Mouse (Mus musculus) midbrain, embryonic 11.5 days (tissue): ENCODE data around the gene Rere. TPM values are rescaled to one million over a fixed set of nuclear protein-coding genes. Genes with fewer than 3 reads are reported as not detected.
A peak's percentile ranks its signal among the peaks of the same experiment; 100 is the strongest.
"Not testable (repeated sequence)": the region's sequence is repeated elsewhere in the genome, so short reads cannot be mapped to it uniquely, and the experiment has no call there.

Source experiments
- ATAC-seq: fragments of 200-750 bp; cut with Nextera tagmentation; 2 replicates; pipeline ENCODE4 v1.8.0; 2017; ENCODE audit warnings: moderate TSS enrichment, moderate library complexity; ENCODE audit not compliant: low FRiP score
- DNase-seq: peaks from one replicate; pipeline ENCODE4 v3.0.0; 2015; ENCODE audit warnings: low spot score; ENCODE audit errors: missing footprints
- H3K27ac ChIP-seq: fragments of 300-500 bp; sonication (generic); 2 replicates; pipeline ENCODE4 v1.5.1; 2014; ENCODE audit warnings: low read depth, low read length
- H3K27me3 ChIP-seq: fragments of 300-500 bp; sonication (generic); 2 replicates; pipeline ENCODE4 v1.6.1; 2014; ENCODE audit warnings: mild to moderate bottlenecking, low read length, moderate library complexity, mixed read lengths; ENCODE audit not compliant: control insufficient read depth, insufficient read depth
- H3K36me3 ChIP-seq: fragments of 300-500 bp; sonication (generic); 2 replicates; pipeline ENCODE4 v1.6.1; 2014; ENCODE audit warnings: mild to moderate bottlenecking, low read length, moderate library complexity, mixed read lengths; ENCODE audit not compliant: control insufficient read depth, insufficient read depth
- H3K4me1 ChIP-seq: fragments of 300-500 bp; sonication (generic); 2 replicates; pipeline ENCODE4 v1.6.1; 2014; ENCODE audit warnings: low read length; ENCODE audit not compliant: control insufficient read depth, insufficient read depth
- H3K4me2 ChIP-seq: fragments of 300-500 bp; sonication (generic); 2 replicates; pipeline ENCODE4 v1.6.1; 2014; ENCODE audit warnings: mild to moderate bottlenecking, moderate library complexity
- H3K4me3 ChIP-seq: fragments of 300-500 bp; sonication (generic); 2 replicates; pipeline ENCODE4 v1.5.1; 2014; ENCODE audit warnings: low read depth, low read length
- H3K9ac ChIP-seq: fragments of 300-500 bp; sonication (generic); 2 replicates; pipeline ENCODE4 v1.6.1; 2014; ENCODE audit warnings: low read length
- H3K9me3 ChIP-seq: fragments of 300-500 bp; sonication (generic); 2 replicates; pipeline ENCODE4 v1.6.1; 2016; ENCODE audit warnings: low read length; ENCODE audit not compliant: control insufficient read depth
- WGBS: fragments of 180-500 bp; shearing (Covaris S2); extraction: QIAGEN DNeasy Blood & Tissue Kit; methylation state at CpG from one replicate; pipeline ENCODE4 v1.1.7; 2014; 5-methylcytosine and 5-hydroxymethylcytosine counted together
- polyA plus RNA-seq: library from polyadenylated mRNA; unstranded; fragments of >200 nt; fragmentation: Nextera tagmentation; extraction: Ambion mirVana; gene quantifications from 2 replicates; pipeline ENCODE4 v1.2.1, GENCODE M21; 2014

The Rere gene
- polyA plus RNA-seq, 1 experiment from 2014 or later, result 34.2 TPM

- Histone ChIP-seq H3K9ac (no peak overlapping the region), H3K27ac (0 out of 2 replicates have a peak overlapping the region, but pooled peaks have one; percentile 3), H3K9me3 (no peaks in the 10 kb centered on the region), H3K27me3 (no peaks in the 10 kb centered on the region), H3K36me3 (no peaks in the 10 kb centered on the region), H3K4me2 (peak overlapping the region; percentile 40), H3K4me3 (no peak overlapping the region), H3K4me1 (peaks cover 14% of the 10 kb centered on the region)
- WGBS, result 88% methylated on average over 4 of the region's 4 CpGs
- no peak for DNase-seq
- ATAC-seq, result no peak
These were observed 207.3 kb downstream of the Rere start for GRCm38 (mm10) chr4:150488767-150489166.

GRCm38 (mm10) chr4:150490050-150490449, 208.6 kb downstream of the Rere start:
- ATAC-seq (no peak), DNase-seq (no peak)
- H3K4me3 ChIP-seq, result no peak overlapping the region
- H3K4me2 ChIP-seq, result no peak overlapping the region
- no peaks in the 10 kb centered on the region for H3K9me3 ChIP-seq
- no peak overlapping the region for H3K27ac ChIP-seq
- H3K36me3 ChIP-seq, result no peaks in the 10 kb centered on the region
- H3K9ac ChIP-seq, result no peak overlapping the region
- H3K27me3 ChIP-seq, result no peaks in the 10 kb centered on the region
- peaks cover 16% of the 10 kb centered on the region for H3K4me1 ChIP-seq
- WGBS, result 89% methylated on average over 6 of the region's 6 CpGs

GRCm38 (mm10) chr4:150491710-150492109, 210.3 kb downstream of the Rere start:
- no peak overlapping the region for H3K27ac ChIP-seq
- no peak overlapping the region for H3K9ac ChIP-seq
- DNase-seq, result no peak
- H3K4me1 ChIP-seq, result peaks cover 22% of the 10 kb centered on the region
- no peaks in the 10 kb centered on the region for H3K27me3 ChIP-seq
- no peak overlapping the region for H3K4me2 ChIP-seq
- H3K4me3 ChIP-seq, result no peak overlapping the region
- WGBS, result 90% methylated on average over 4 of the region's 4 CpGs
- no peaks in the 10 kb centered on the region for H3K36me3 ChIP-seq
- ATAC-seq, result no peak
- H3K9me3 ChIP-seq, result no peaks in the 10 kb centered on the region

- Histone ChIP-seq H3K27ac (no peak overlapping the region), H3K9ac (no peak overlapping the region), H3K27me3 (no peaks in the 10 kb centered on the region), H3K4me1 (peaks cover 13% of the 10 kb centered on the region), H3K4me2 (no peak overlapping the region), H3K36me3 (no peaks in the 10 kb centered on the region), H3K4me3 (no peak overlapping the region), H3K9me3 (no peaks in the 10 kb centered on the region)
- 88% methylated on average over 7 of the region's 7 CpGs for WGBS
- DNase-seq (no peak), ATAC-seq (no peak)
These were observed 212.0 kb downstream of the Rere start for GRCm38 (mm10) chr4:150493258-150493937.

- DNase-seq, H3K9ac ChIP-seq, H3K4me1 ChIP-seq, H3K4me3 ChIP-seq, ATAC-seq, H3K4me2 ChIP-seq, H3K9me3 ChIP-seq, H3K27ac ChIP-seq, H3K36me3 ChIP-seq, H3K27me3 ChIP-seq: not testable (repeated sequence)
- 94% methylated on average over 2 of the region's 5 CpGs for WGBS
These were observed 212.5 kb downstream of the Rere start for GRCm38 (mm10) chr4:150493938-150494330.

DNA sequence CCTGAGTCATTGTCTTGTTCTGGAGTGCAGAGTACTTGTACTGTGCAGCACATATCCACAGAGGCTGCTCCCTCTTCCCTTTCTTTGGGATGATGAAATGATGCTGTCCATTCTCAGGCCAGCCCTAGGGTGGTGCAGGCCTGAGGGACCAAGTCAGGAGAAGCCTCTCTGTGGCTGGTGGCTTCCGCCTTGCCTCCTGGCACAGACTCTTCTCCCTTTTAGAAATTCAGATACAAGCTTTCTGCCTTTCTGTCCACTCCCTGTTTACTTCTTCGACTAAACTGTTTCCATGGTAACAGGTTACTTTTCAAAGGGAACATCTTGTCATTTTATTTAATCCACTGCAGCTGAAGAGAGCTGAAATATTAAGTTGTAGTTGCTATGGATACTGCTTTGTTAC, 214.1 kb downstream of the Rere start:
- Histone ChIP-seq H3K9me3 (no peaks in the 10 kb centered on the region), H3K27me3 (no peaks in the 10 kb centered on the region), H3K4me1 (peaks cover 8% of the 10 kb centered on the region), H3K27ac (no peak overlapping the region), H3K4me3 (no peak overlapping the region), H3K9ac (no peak overlapping the region), H3K36me3 (no peaks in the 10 kb centered on the region), H3K4me2 (no peak overlapping the region)
- DNase-seq (no peak), ATAC-seq (no peak)
- 53% methylated on average over 2 of the region's 2 CpGs for WGBS

- DNase-seq (no peak), ATAC-seq (no peak)
- Histone ChIP-seq H3K9ac (no peak overlapping the region), H3K4me3 (no peak overlapping the region), H3K36me3 (no peaks in the 10 kb centered on the region), H3K9me3 (no peaks in the 10 kb centered on the region), H3K4me2 (no peak overlapping the region), H3K27ac (no peak overlapping the region), H3K4me1 (no peaks in the 10 kb centered on the region), H3K27me3 (no peaks in the 10 kb centered on the region)
- 93% methylated on average over 11 of the region's 11 CpGs for WGBS
These were observed 223.0 kb downstream of the Rere start for GRCm38 (mm10) chr4:150504304-150505021.

DNA sequence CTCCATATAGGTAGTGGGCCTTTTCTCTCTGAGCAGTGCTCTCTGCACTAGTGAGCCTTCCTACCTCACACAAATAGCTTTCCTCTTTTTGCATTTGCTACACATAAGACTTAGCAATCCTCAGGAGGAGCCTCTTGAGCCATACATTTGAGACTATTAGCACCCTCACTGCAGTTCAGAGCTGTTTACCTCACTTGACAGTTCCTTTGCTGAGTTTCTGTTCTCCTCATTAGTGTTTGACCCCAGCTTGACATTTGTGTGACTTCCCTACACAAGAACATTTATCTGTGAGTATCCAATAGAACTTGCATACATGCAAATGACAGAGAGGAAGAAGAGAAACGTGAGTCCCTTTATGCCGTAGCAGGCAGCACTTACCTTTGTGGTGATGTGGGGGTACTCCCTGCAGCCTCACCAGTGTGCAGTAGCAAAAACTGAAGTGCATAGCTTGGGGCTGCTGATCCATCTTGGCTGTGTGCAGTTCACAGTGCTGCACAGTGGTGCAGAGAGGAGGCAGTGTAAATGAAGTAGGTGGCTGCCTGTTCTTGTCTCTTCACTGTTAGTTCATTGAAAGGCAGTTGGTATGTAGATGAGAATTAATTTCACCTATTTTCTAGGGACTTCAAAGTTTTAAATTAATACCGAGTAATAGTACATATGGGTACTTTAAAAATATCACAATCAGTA, 227.7 kb downstream of the Rere start:
- WGBS, result 95% methylated on average over 3 of the region's 3 CpGs
- Histone ChIP-seq H3K9me3 (no peaks in the 10 kb centered on the region), H3K4me3 (no peak overlapping the region), H3K4me2 (no peak overlapping the region), H3K36me3 (peaks cover 8% of the 10 kb centered on the region; the same call in 1 of the 2 replicates), H3K4me1 (no peaks in the 10 kb centered on the region), H3K27me3 (no peaks in the 10 kb centered on the region), H3K9ac (no peak overlapping the region), H3K27ac (no peak overlapping the region)
- ATAC-seq (no peak), DNase-seq (no peak)

DNA sequence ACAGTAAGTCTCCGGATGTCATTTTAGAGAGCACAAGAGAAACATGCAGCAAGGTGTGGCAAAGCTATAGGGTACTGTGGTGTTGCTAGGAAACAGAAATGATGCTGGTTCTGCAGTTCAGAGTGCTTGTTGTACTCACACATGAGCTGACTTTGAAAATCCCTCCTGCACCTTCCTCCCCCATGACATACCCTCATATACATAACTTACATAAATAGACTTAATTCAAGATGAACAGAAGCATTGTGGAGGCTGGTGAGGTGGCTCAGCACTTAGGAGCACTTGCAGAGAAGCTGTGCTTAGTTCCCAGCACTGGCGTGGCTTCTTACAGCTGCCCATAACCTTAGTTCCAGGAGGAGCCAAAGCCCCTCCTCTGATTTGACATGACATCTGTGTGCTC, 228.6 kb downstream of the Rere start:
- Histone ChIP-seq H3K9ac (no peak overlapping the region), H3K27ac (no peak overlapping the region), H3K4me3 (no peak overlapping the region), H3K9me3 (no peaks in the 10 kb centered on the region), H3K36me3 (peaks cover 8% of the 10 kb centered on the region; the same call in 1 of the 2 replicates), H3K4me2 (no peak overlapping the region), H3K4me1 (no peaks in the 10 kb centered on the region), H3K27me3 (no peaks in the 10 kb centered on the region)
- no peak for ATAC-seq
- no peak for DNase-seq
- 95% methylated on average over 2 of the region's 2 CpGs for WGBS
